Mouse (Mus musculus) thymus, postnatal 10 days (tissue): ENCODE measurements at regions not wholly inside any gene's neighbourhood (a gene's known extent, or its start where the extent isn't known, plus 50 kb on each side); places are given as distances from the start of the nearest gene placed in this dataset.

Experiments used
- DNase-seq, 2 experiments: peaks; one replicate each; pipeline ENCODE4 v3.0.0; 2021; ENCODE audit warnings: low spot score in 2 of 2

- no peak for DNase-seq
These were observed 137.0 kb upstream of the Irs2 start for GRCm38 (mm10) chr8:11145251-11145650.

GRCm38 (mm10) chr8:11140566-11140965 is 132.3 kb upstream of the Irs2 start:
- DNase-seq, result no peak

- DNase-seq, result no peak
These were observed 131.0 kb upstream of the Irs2 start for GRCm38 (mm10) chr8:11139294-11139693.

GRCm38 (mm10) chr8:11138302-11139020 is 130.2 kb upstream of the Irs2 start:
- DNase-seq, result no peak

GRCm38 (mm10) chr8:11136566-11136965 is 128.3 kb upstream of the Irs2 start:
- DNase-seq, result no peak

GRCm38 (mm10) chr8:11135135-11135534 is 126.9 kb upstream of the Irs2 start:
- DNase-seq, result no peak

GRCm38 (mm10) chr8:11134562-11134961 is 126.3 kb upstream of the Irs2 start:
- DNase-seq, result no peak

GRCm38 (mm10) chr8:11119030-11119634 is 110.9 kb upstream of the Irs2 start:
- DNase-seq, result no peak

- no peak for DNase-seq
These were observed 108.3 kb upstream of the Irs2 start for GRCm38 (mm10) chr8:11116534-11116933.

GRCm38 (mm10) chr8:11115210-11115609 is 107.0 kb upstream of the Irs2 start:
- no peak for DNase-seq

- DNase-seq, result no peak
These were observed 106.3 kb upstream of the Irs2 start for GRCm38 (mm10) chr8:11114531-11114930.

- peak in 1 of 2 experiments; percentile 9 for DNase-seq
These were observed 104.8 kb upstream of the Irs2 start for GRCm38 (mm10) chr8:11112908-11113532.

- DNase-seq, result no peak
These were observed 103.7 kb upstream of the Irs2 start for GRCm38 (mm10) chr8:11111987-11112386.

GRCm38 (mm10) chr8:11107435-11107834 is 99.2 kb upstream of the Irs2 start:
- no peak for DNase-seq

GRCm38 (mm10) chr8:11107021-11107420 is 98.8 kb upstream of the Irs2 start:
- no peak for DNase-seq

GRCm38 (mm10) chr8:11103745-11104607 is 95.7 kb upstream of the Irs2 start:
- DNase-seq, result no peak

GRCm38 (mm10) chr8:11100310-11100709 is 92.1 kb upstream of the Irs2 start:
- DNase-seq, result no peak

GRCm38 (mm10) chr8:11099591-11099855 is 91.3 kb upstream of the Irs2 start:
- no peak for DNase-seq

- no peak for DNase-seq
These were observed 90.7 kb upstream of the Irs2 start for GRCm38 (mm10) chr8:11098790-11099590.

- no peak for DNase-seq
These were observed 90.0 kb upstream of the Irs2 start for GRCm38 (mm10) chr8:11098228-11098778.

- DNase-seq, result no peak
These were observed 89.6 kb upstream of the Irs2 start for GRCm38 (mm10) chr8:11097813-11098212.
